Mouse (Mus musculus): ENCODE results near the gene Tssk4. TPM values are rescaled to one million over a fixed set of nuclear protein-coding genes. Genes with fewer than 3 reads are reported as not detected.

Tssk4 gene
- total RNA-seq, 1 experiment from 2014 or later = 2.9 TPM

Other genes with a start within 250 kb of the Tssk4 start
- 83.7 and 89.8 TPM in 2 replicates for gene Dhrs4, start 171.4 kb upstream of the Tssk4 start, total RNA-seq (2021)
- gene Carmil3, start 159.5 kb upstream of the Tssk4 start, total RNA-seq (2021) = 7.3 and 9.6 TPM in 2 replicates
- gene Cpne6, start 139.7 kb upstream of the Tssk4 start, total RNA-seq (2021) = 0.12 TPM in 1 of 2 replicates, not detected in the other
- not detected in 2 replicates for gene Nrl, start 125.2 kb upstream of the Tssk4 start, total RNA-seq (2021)
- gene Pck2, start 109.9 kb upstream of the Tssk4 start, total RNA-seq (2021) = 33.9 and 46.2 TPM in 2 replicates
- gene Dcaf11, start 90.2 kb upstream of the Tssk4 start, total RNA-seq (2021) = 131 and 160 TPM in 2 replicates
- 2.6 TPM in 1 of 2 replicates, not detected in the other for gene A730061H03Rik, start 89.8 kb upstream of the Tssk4 start, total RNA-seq (2021)
- gene Fitm1, start 74.6 kb upstream of the Tssk4 start, total RNA-seq (2021) = 1.7 and 2.6 TPM in 2 replicates
- 328 and 383 TPM in 2 replicates for gene Psme1, start 72.1 kb upstream of the Tssk4 start, total RNA-seq (2021)
- 34.5 and 61.6 TPM in 2 replicates for gene Emc9, start 64.9 kb upstream of the Tssk4 start, total RNA-seq (2021)
- gene Psme2, start 59.1 kb upstream of the Tssk4 start, total RNA-seq (2021) = 357 and 368 TPM in 2 replicates
- gene Rnf31, start 58.5 kb upstream of the Tssk4 start, total RNA-seq (2021) = 37.4 and 49.3 TPM in 2 replicates
- gene Irf9, start 46.6 kb upstream of the Tssk4 start, total RNA-seq (2021) = 24.2 and 24.8 TPM in 2 replicates
- gene Rec8, start 32.1 kb upstream of the Tssk4 start, total RNA-seq (2021) = 13.6 TPM in 2 replicates
- 100 and 141 TPM in 2 replicates for gene Ipo4, start 14.2 kb upstream of the Tssk4 start, total RNA-seq (2021)
- gene Gm49378, start 12.3 kb upstream of the Tssk4 start, total RNA-seq (2021) = 2.4 and 2.5 TPM in 2 replicates
- 81.1 and 98.6 TPM in 2 replicates for gene Tm9sf1, start 6.4 kb upstream of the Tssk4 start, total RNA-seq (2021)
- gene Mdp1, start 10.3 kb downstream of the Tssk4 start, total RNA-seq (2021) = 73.5 and 88.6 TPM in 2 replicates
- gene Gmpr2, start 21.8 kb downstream of the Tssk4 start, total RNA-seq (2021) = 28.0 and 32.2 TPM in 2 replicates
- 347 and 352 TPM in 2 replicates for gene Nedd8, start 21.9 kb downstream of the Tssk4 start, total RNA-seq (2021)
- gene Tinf2, start 31.6 kb downstream of the Tssk4 start, total RNA-seq (2021) = 30.0 and 36.4 TPM in 2 replicates
- gene Tgm1, start 63.7 kb downstream of the Tssk4 start, total RNA-seq (2021) = not detected in 2 replicates
- gene Rabggta, start 72.1 kb downstream of the Tssk4 start, total RNA-seq (2021) = 23.7 and 28.1 TPM in 2 replicates
- gene Dhrs1, start 95.5 kb downstream of the Tssk4 start, total RNA-seq (2021) = 75.8 and 77.4 TPM in 2 replicates
- gene Nop9, start 95.5 kb downstream of the Tssk4 start, total RNA-seq (2021) = 20.9 and 24.4 TPM in 2 replicates
- gene Cideb, start 108.3 kb downstream of the Tssk4 start, total RNA-seq (2021) = 0.79 and 2.9 TPM in 2 replicates
- 0.12 TPM in 1 of 2 replicates, not detected in the other for gene Ltb4r2, start 111.2 kb downstream of the Tssk4 start, total RNA-seq (2021)
- gene Ltb4r1, start 115.8 kb downstream of the Tssk4 start, total RNA-seq (2021) = not detected in 2 replicates
- 8.0 and 10.2 TPM in 2 replicates for gene Adcy4, start 133.9 kb downstream of the Tssk4 start, total RNA-seq (2021)
- gene Ripk3, start 138.7 kb downstream of the Tssk4 start, total RNA-seq (2021) = 2.9 and 3.6 TPM in 2 replicates
- 19.9 and 30.5 TPM in 2 replicates for gene Nfatc4, start 173.0 kb downstream of the Tssk4 start, total RNA-seq (2021)
- 10.7 and 13.5 TPM in 2 replicates for gene Nynrin, start 203.8 kb downstream of the Tssk4 start, total RNA-seq (2021)
- gene Cbln3, start 234.2 kb downstream of the Tssk4 start, total RNA-seq (2021) = 0.15 and 0.24 TPM in 2 replicates
- gene Khnyn, start 234.8 kb downstream of the Tssk4 start, total RNA-seq (2021) = 21.6 and 25.5 TPM in 2 replicates